Mouse (Mus musculus): ENCODE results near the gene Fbxo46. TPM values are rescaled to one million over a fixed set of nuclear protein-coding genes. Genes with fewer than 3 reads are reported as not detected.

Fbxo46 gene
- total RNA-seq, 2 experiments from 2014 or later: 1.9 to 6.5 TPM

Other genes with a start within 250 kb of the Fbxo46 start
- gene Pglyrp1, start 248.5 kb upstream of the Fbxo46 start, total RNA-seq (2015): 492 and 634 TPM in 2 replicates
- gene Pglyrp1, start 248.5 kb upstream of the Fbxo46 start, total RNA-seq (2017): 78.5 and 108 TPM in 2 replicates
- gene Ccdc61, start 209.4 kb upstream of the Fbxo46 start, total RNA-seq (2015): 12.9 and 15.3 TPM in 2 replicates
- 8.9 and 12.2 TPM in 2 replicates for gene Ccdc61, start 209.4 kb upstream of the Fbxo46 start, total RNA-seq (2017)
- gene Nova2, start 194.0 kb upstream of the Fbxo46 start, total RNA-seq (2015): not detected in 2 replicates
- not detected in 2 replicates for gene Nova2, start 194.0 kb upstream of the Fbxo46 start, total RNA-seq (2017)
- gene Nanos2, start 132.5 kb upstream of the Fbxo46 start, total RNA-seq (2015): not detected in 2 replicates
- not detected in 2 replicates for gene Nanos2, start 132.5 kb upstream of the Fbxo46 start, total RNA-seq (2017)
- 0.25 TPM in 1 of 2 replicates, not detected in the other for gene Mypop, start 128.6 kb upstream of the Fbxo46 start, total RNA-seq (2015)
- gene Mypop, start 128.6 kb upstream of the Fbxo46 start, total RNA-seq (2017): 0.15 and 0.24 TPM in 2 replicates
- gene Irf2bp1, start 115.8 kb upstream of the Fbxo46 start, total RNA-seq (2015): 11.4 and 14.5 TPM in 2 replicates
- 6.9 and 8.2 TPM in 2 replicates for gene Irf2bp1, start 115.8 kb upstream of the Fbxo46 start, total RNA-seq (2017)
- not detected in 2 replicates for gene Foxa3, start 96.3 kb upstream of the Fbxo46 start, total RNA-seq (2015)
- gene Foxa3, start 96.3 kb upstream of the Fbxo46 start, total RNA-seq (2017): not detected in 2 replicates
- gene Sympk, start 95.5 kb upstream of the Fbxo46 start, total RNA-seq (2015): 48.4 and 54.7 TPM in 2 replicates
- 26.6 and 30.4 TPM in 2 replicates for gene Sympk, start 95.5 kb upstream of the Fbxo46 start, total RNA-seq (2017)
- gene Rsph6a, start 65.2 kb upstream of the Fbxo46 start, total RNA-seq (2015): not detected in 2 replicates
- not detected in 2 replicates for gene Rsph6a, start 65.2 kb upstream of the Fbxo46 start, total RNA-seq (2017)
- gene Dmwd, start 43.6 kb upstream of the Fbxo46 start, total RNA-seq (2015): 4.1 and 6.2 TPM in 2 replicates
- gene Dmwd, start 43.6 kb upstream of the Fbxo46 start, total RNA-seq (2017): 1.0 and 1.3 TPM in 2 replicates
- 2.2 and 5.4 TPM in 2 replicates for gene Dmpk, start 36.0 kb upstream of the Fbxo46 start, total RNA-seq (2015)
- gene Dmpk, start 36.0 kb upstream of the Fbxo46 start, total RNA-seq (2017): 2.7 and 3.1 TPM in 2 replicates
- gene Six5, start 25.3 kb upstream of the Fbxo46 start, total RNA-seq (2015): 0.18 TPM in 1 of 2 replicates, not detected in the other
- gene Six5, start 25.3 kb upstream of the Fbxo46 start, total RNA-seq (2017): 0.04 and 0.07 TPM in 2 replicates
- gene Gm4969, start 1.5 kb upstream of the Fbxo46 start, total RNA-seq (2015): 0.05 TPM in 1 of 2 replicates, not detected in the other
- 0.29 TPM in 1 of 2 replicates, not detected in the other for gene Gm4969, start 1.5 kb upstream of the Fbxo46 start, total RNA-seq (2017)
- gene Qpctl, start 29.4 kb downstream of the Fbxo46 start, total RNA-seq (2015): 6.6 and 7.9 TPM in 2 replicates
- 3.5 and 4.5 TPM in 2 replicates for gene Qpctl, start 29.4 kb downstream of the Fbxo46 start, total RNA-seq (2017)
- gene Snrpd2, start 29.9 kb downstream of the Fbxo46 start, total RNA-seq (2015): 44.2 and 53.7 TPM in 2 replicates
- gene Snrpd2, start 29.9 kb downstream of the Fbxo46 start, total RNA-seq (2017): 28.3 and 32.4 TPM in 2 replicates
- gene Gipr, start 46.3 kb downstream of the Fbxo46 start, total RNA-seq (2015): not detected in 2 replicates
- gene Gipr, start 46.3 kb downstream of the Fbxo46 start, total RNA-seq (2017): not detected in 2 replicates
- 5.2 and 9.1 TPM in 2 replicates for gene Eml2, start 56.6 kb downstream of the Fbxo46 start, total RNA-seq (2015)
- 8.7 and 13.4 TPM in 2 replicates for gene Eml2, start 56.6 kb downstream of the Fbxo46 start, total RNA-seq (2017)
- not detected in 2 replicates for gene Gpr4, start 92.7 kb downstream of the Fbxo46 start, total RNA-seq (2015)
- gene Gpr4, start 92.7 kb downstream of the Fbxo46 start, total RNA-seq (2017): 0.12 TPM in 1 of 2 replicates, not detected in the other
- 12.3 and 15.7 TPM in 2 replicates for gene Opa3, start 108.5 kb downstream of the Fbxo46 start, total RNA-seq (2015)
- 18.2 and 20.7 TPM in 2 replicates for gene Opa3, start 108.5 kb downstream of the Fbxo46 start, total RNA-seq (2017)
- 122 and 129 TPM in 2 replicates for gene Vasp, start 152.0 kb downstream of the Fbxo46 start, total RNA-seq (2015)
- 180 and 227 TPM in 2 replicates for gene Vasp, start 152.0 kb downstream of the Fbxo46 start, total RNA-seq (2017)
- not detected in 2 replicates for gene Ppm1n, start 160.2 kb downstream of the Fbxo46 start, total RNA-seq (2015)
- not detected in 2 replicates for gene Ppm1n, start 160.2 kb downstream of the Fbxo46 start, total RNA-seq (2017)
- 0.48 TPM in 1 of 2 replicates, not detected in the other for gene Rtn2, start 162.8 kb downstream of the Fbxo46 start, total RNA-seq (2015)
- gene Rtn2, start 162.8 kb downstream of the Fbxo46 start, total RNA-seq (2017): not detected in 2 replicates
- gene Fosb, start 190.2 kb downstream of the Fbxo46 start, total RNA-seq (2015): 24.0 and 25.4 TPM in 2 replicates
- gene Fosb, start 190.2 kb downstream of the Fbxo46 start, total RNA-seq (2017): 26.9 and 30.4 TPM in 2 replicates
- 18.9 and 26.4 TPM in 2 replicates for gene Ercc1, start 224.9 kb downstream of the Fbxo46 start, total RNA-seq (2015)
- 17.5 and 21.4 TPM in 2 replicates for gene Ercc1, start 224.9 kb downstream of the Fbxo46 start, total RNA-seq (2017)
- 3.4 TPM in 2 replicates for gene Cd3eap, start 239.6 kb downstream of the Fbxo46 start, total RNA-seq (2015)
- 9.0 and 11.5 TPM in 2 replicates for gene Cd3eap, start 239.6 kb downstream of the Fbxo46 start, total RNA-seq (2017)
- gene Ppp1r13l, start 239.9 kb downstream of the Fbxo46 start, total RNA-seq (2015): 4.1 and 4.2 TPM in 2 replicates
- 0.45 TPM in 1 of 2 replicates, not detected in the other for gene Ppp1r13l, start 239.9 kb downstream of the Fbxo46 start, total RNA-seq (2017)

Measured in megakaryocyte, adult 5-6 weeks (primary cell).